Mouse (Mus musculus) heart, embryonic 11.5 days (tissue): ENCODE data around the gene Smc3. TPM values are rescaled to one million over a fixed set of nuclear protein-coding genes. Genes with fewer than 3 reads are reported as not detected.

Experiments used
- ATAC-seq: fragments of 200-750 bp; cut with Nextera tagmentation; replicated peaks from 2 replicates; pipeline ENCODE4 v1.8.0; 2017; ENCODE audit warnings: moderate library complexity; ENCODE audit not compliant: insufficient number of reproducible peaks, low FRiP score, low TSS enrichment
- H3K27ac ChIP-seq: fragments of 300-500 bp; sonication (generic); 2 replicates; pipeline ENCODE4 v1.5.1; 2014; ENCODE audit warnings: mild to moderate bottlenecking, low read depth, low read length
- H3K27me3 ChIP-seq: fragments of 300-500 bp; sonication (generic); 2 replicates; pipeline ENCODE4 v1.6.1; 2014; ENCODE audit warnings: mild to moderate bottlenecking, low read length, mixed read lengths; ENCODE audit not compliant: control insufficient read depth, insufficient read depth
- H3K36me3 ChIP-seq: fragments of 300-500 bp; sonication (generic); 2 replicates; pipeline ENCODE4 v1.6.1; 2014; ENCODE audit warnings: mild to moderate bottlenecking, low read length, moderate library complexity, mixed read lengths; ENCODE audit not compliant: control insufficient read depth, insufficient read depth
- H3K4me1 ChIP-seq: fragments of 300-500 bp; sonication (generic); 2 replicates; pipeline ENCODE4 v1.6.1; 2014; ENCODE audit warnings: low read length; ENCODE audit not compliant: control insufficient read depth, insufficient read depth
- H3K4me2 ChIP-seq: fragments of 300-500 bp; sonication (generic); 2 replicates; pipeline ENCODE4 v1.6.1; 2014; ENCODE audit warnings: mild to moderate bottlenecking, moderate library complexity
- H3K4me3 ChIP-seq: fragments of 300-500 bp; sonication (generic); 2 replicates; pipeline ENCODE4 v1.5.1; 2014; ENCODE audit warnings: low read depth, low read length
- H3K9ac ChIP-seq: fragments of 300-500 bp; sonication (generic); 2 replicates; pipeline ENCODE4 v1.6.1; 2014; ENCODE audit warnings: mild to moderate bottlenecking, low read depth, low read length, moderate library complexity
- H3K9me3 ChIP-seq: fragments of 300-500 bp; sonication (generic); replicated peaks from 2 replicates; pipeline ENCODE4 v1.6.1; 2016; ENCODE audit warnings: low read length; ENCODE audit not compliant: control insufficient read depth
- WGBS: fragments of 180-500 bp; shearing (Covaris S2); extraction: QIAGEN DNeasy Blood & Tissue Kit; methylation state at CpG from one replicate; pipeline ENCODE4 v1.1.7; 2014; ENCODE audit not compliant: insufficient replicate concordance; 5-methylcytosine and 5-hydroxymethylcytosine counted together
- polyA plus RNA-seq: library from polyadenylated mRNA; unstranded; fragments of >200 nt; fragmentation: Nextera tagmentation; extraction: Ambion mirVana; gene quantifications from 2 replicates; pipeline ENCODE4 v1.2.1, GENCODE M21; 2014

The Smc3 gene
- polyA plus RNA-seq, 1 experiment from 2014 or later: 56.0 TPM

GRCm38 (mm10) chr19:53638727-53639126 lies 38.5 kb downstream of the Smc3 start:
- H3K36me3 ChIP-seq: peaks cover 49% of the 10 kb centered on the region
- H3K27me3 ChIP-seq: no peaks in the 10 kb centered on the region
- WGBS: 86% methylated on average over 8 of the region's 8 CpGs
- H3K27ac ChIP-seq: no peak overlapping the region
- no peaks in the 10 kb centered on the region for H3K4me1 ChIP-seq
- H3K9me3 ChIP-seq: no peaks in the 10 kb centered on the region
- no peak for ATAC-seq
- H3K9ac ChIP-seq: no peak overlapping the region
- no peak overlapping the region for H3K4me3 ChIP-seq
- no peak overlapping the region for H3K4me2 ChIP-seq

DNA sequence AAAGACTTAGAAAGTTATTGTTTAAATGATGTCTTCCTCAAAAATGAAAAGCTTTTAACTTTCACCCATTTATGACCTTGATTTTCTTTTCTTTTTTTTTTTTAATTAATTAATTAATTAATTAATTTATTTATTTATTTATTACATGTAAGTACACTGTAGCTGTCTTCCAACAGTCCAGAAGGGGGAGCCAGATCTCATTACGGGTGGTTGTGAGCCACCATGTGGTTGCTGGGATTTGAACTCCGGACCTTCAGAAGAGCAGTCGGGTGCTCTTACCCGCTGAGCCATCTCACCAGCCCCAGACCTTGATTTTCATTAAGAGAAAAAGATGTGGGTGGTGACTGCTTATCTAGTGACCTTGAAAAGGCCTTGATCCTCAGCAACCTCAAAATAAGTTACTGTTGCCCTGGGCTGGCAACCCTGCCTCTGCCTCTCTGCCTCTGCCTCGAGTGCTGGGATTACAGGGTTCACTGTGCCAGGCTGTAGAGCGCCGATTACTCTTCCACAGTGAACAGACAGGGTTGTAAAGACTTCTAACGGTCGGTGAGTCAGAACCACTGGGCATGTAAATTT lies 43.9 kb downstream of the Smc3 start:
- H3K4me3 ChIP-seq: no peak overlapping the region
- H3K9me3 ChIP-seq: no peaks in the 10 kb centered on the region
- H3K36me3 ChIP-seq: peaks cover 49% of the 10 kb centered on the region
- WGBS: 89% methylated on average over 9 of the region's 9 CpGs
- no peak for ATAC-seq
- H3K4me1 ChIP-seq: peaks cover 6% of the 10 kb centered on the region
- H3K27ac ChIP-seq: no peak overlapping the region
- H3K27me3 ChIP-seq: no peaks in the 10 kb centered on the region
- no peak overlapping the region for H3K4me2 ChIP-seq
- no peak overlapping the region for H3K9ac ChIP-seq

GRCm38 (mm10) chr19:53647301-53647700 lies 47.1 kb downstream of the Smc3 start:
- Histone ChIP-seq H3K9me3 (no peaks in the 10 kb centered on the region), H3K4me1 (peaks cover 17% of the 10 kb centered on the region), H3K9ac (no peak overlapping the region), H3K27ac (no peak overlapping the region), H3K27me3 (no peaks in the 10 kb centered on the region), H3K36me3 (peaks cover 26% of the 10 kb centered on the region), H3K4me2 (no peak overlapping the region), H3K4me3 (no peak overlapping the region)
- no peak for ATAC-seq
- WGBS: 76% methylated on average over 9 of the region's 9 CpGs

DNA sequence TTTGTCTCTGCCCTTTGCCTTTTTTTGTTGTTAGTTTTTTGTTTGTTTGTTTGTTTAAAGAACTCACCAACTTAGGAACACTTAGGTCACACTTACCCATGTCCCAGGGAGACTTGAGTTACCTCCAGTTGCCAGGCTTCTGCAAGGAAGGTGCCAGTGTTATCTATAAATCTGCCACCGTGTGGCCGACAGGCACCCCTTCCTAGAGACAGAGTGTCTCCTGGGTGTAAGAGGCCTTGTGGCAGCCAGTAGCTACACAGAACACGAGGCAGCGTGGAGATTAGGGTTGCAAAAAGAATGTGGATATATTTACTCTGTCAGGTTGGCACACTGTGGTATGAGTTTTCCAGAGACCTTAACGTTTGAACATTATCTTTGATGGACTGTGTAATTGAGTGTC lies 47.9 kb downstream of the Smc3 start:
- peaks cover 24% of the 10 kb centered on the region for H3K36me3 ChIP-seq
- 43% methylated on average over 5 of the region's 5 CpGs for WGBS
- H3K9ac ChIP-seq: no peak overlapping the region
- H3K27me3 ChIP-seq: no peaks in the 10 kb centered on the region
- H3K4me1 ChIP-seq: peaks cover 23% of the 10 kb centered on the region
- H3K9me3 ChIP-seq: no peaks in the 10 kb centered on the region
- H3K27ac ChIP-seq: no peak overlapping the region
- ATAC-seq: no peak
- H3K4me2 ChIP-seq: no peak overlapping the region
- H3K4me3 ChIP-seq: no peak overlapping the region

DNA sequence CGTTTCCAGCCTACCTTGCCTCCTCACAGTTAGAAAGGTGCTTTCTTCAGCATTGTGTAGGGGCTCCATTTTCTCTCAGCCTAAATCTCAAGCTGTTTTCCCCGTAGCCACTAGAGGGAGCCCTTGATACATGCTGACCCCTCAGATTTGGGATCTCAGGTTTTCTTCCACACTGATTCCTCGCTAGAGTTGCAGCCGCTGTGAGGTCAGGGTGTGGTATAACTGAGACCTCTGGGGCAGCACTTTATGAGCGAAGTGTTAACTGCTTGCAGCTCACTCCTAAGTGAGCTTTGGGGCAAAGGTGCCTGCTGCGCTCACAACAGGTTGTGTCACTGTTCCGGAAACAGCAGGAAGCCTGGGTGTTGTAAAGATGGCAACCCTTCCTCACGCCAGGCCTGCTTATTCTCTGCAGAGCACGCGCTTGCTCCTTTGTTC lies 48.6 kb downstream of the Smc3 start:
- Histone ChIP-seq H3K4me3 (no peak overlapping the region), H3K9ac (no peak overlapping the region), H3K27ac (no peak overlapping the region), H3K4me2 (peak overlapping the region; percentile 34), H3K4me1 (peaks cover 28% of the 10 kb centered on the region), H3K36me3 (peaks cover 18% of the 10 kb centered on the region), H3K9me3 (no peaks in the 10 kb centered on the region), H3K27me3 (no peaks in the 10 kb centered on the region)
- no peak for ATAC-seq
- WGBS: 39% methylated on average over 10 of the region's 10 CpGs

DNA sequence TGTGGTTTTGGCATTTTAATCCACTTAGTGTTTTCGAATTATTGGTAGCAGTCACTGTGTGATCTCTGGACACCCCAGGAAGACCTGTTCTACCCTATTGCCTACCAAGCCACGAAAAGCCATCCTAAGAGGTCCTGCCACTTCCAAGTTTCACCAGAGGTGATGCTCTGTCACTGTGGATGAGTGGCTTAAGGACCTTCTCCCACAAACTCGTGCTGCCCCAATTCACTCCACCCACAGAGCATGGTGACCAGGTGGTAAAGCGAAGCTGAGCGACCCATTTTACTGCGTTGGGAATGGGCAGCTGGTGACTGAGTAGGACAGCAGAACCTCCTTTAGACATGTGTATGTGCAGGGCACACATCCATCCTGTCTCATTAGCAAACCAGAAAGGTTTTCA lies 49.2 kb downstream of the Smc3 start:
- Histone ChIP-seq H3K27me3 (no peaks in the 10 kb centered on the region), H3K36me3 (peaks cover 15% of the 10 kb centered on the region), H3K9ac (no peak overlapping the region), H3K4me2 (no peak overlapping the region), H3K9me3 (no peaks in the 10 kb centered on the region), H3K4me3 (no peak overlapping the region), H3K4me1 (peaks cover 33% of the 10 kb centered on the region), H3K27ac (0 out of 2 replicates have a peak overlapping the region, but pooled peaks have one; percentile 15)
- WGBS: 72% methylated on average over 6 of the region's 6 CpGs
- ATAC-seq: peak; percentile 47; the same call in 1 of the 2 replicates

- 52% methylated on average over 5 of the region's 5 CpGs for WGBS
- Histone ChIP-seq H3K4me2 (no peak overlapping the region), H3K36me3 (peaks cover 12% of the 10 kb centered on the region), H3K4me1 (peaks cover 38% of the 10 kb centered on the region), H3K27me3 (no peaks in the 10 kb centered on the region), H3K4me3 (no peak overlapping the region), H3K9me3 (no peaks in the 10 kb centered on the region), H3K27ac (0 out of 2 replicates have a peak overlapping the region, but pooled peaks have one; percentile 15), H3K9ac (no peak overlapping the region)
- 0 out of 2 replicates have a peak, but pooled peaks have one; percentile 9 for ATAC-seq
These were observed 49.6 kb downstream of the Smc3 start for GRCm38 (mm10) chr19:53649802-53650201.

DNA sequence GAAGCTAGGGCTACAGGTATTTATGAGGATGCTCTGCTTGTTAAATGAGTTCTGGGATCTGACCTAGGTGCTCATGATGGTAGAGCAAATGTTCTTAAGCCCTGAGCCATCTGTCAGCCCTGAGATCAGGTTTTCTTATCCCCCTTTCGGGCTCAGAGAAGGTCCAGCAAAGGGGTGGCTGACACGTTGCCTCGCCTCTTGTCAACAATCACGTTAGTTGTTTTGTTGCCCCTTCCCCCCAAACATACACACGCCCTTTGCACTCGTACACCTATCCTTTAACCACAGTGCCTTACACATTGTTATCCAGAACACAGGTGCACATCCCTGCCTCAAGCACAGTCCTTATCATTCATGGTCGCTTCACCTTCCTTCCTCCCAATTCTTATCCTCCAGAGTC lies 50.7 kb downstream of the Smc3 start:
- Histone ChIP-seq H3K36me3 (peaks cover 7% of the 10 kb centered on the region; the same call in 1 of the 2 replicates), H3K4me2 (no peak overlapping the region), H3K27me3 (no peaks in the 10 kb centered on the region), H3K9ac (no peak overlapping the region), H3K27ac (no peak overlapping the region), H3K4me1 (peaks cover 38% of the 10 kb centered on the region), H3K4me3 (no peak overlapping the region), H3K9me3 (no peaks in the 10 kb centered on the region)
- 64% methylated on average over 7 of the region's 7 CpGs for WGBS
- no peak for ATAC-seq

- H3K4me3 ChIP-seq: no peak overlapping the region
- peaks cover 38% of the 10 kb centered on the region for H3K4me1 ChIP-seq
- ATAC-seq: no peak
- no peaks in the 10 kb centered on the region for H3K9me3 ChIP-seq
- 66% methylated on average over 9 of the region's 9 CpGs for WGBS
- H3K27ac ChIP-seq: no peak overlapping the region
- no peaks in the 10 kb centered on the region for H3K36me3 ChIP-seq
- H3K9ac ChIP-seq: no peak overlapping the region
- H3K27me3 ChIP-seq: no peaks in the 10 kb centered on the region
- no peak overlapping the region; the same call in 1 of the 2 replicates for H3K4me2 ChIP-seq
These were observed 52.1 kb downstream of the Smc3 start for GRCm38 (mm10) chr19:53652267-53652666.
